Mouse (Mus musculus): ENCODE data around the gene Qsox1. TPM values are rescaled to one million over a fixed set of nuclear protein-coding genes. Genes with fewer than 3 reads are reported as not detected.

Gene Qsox1
- polyA plus RNA-seq (2014; fragmentation: Nextera tagmentation; extraction: Ambion mirVana): 9.8 and 12.5 TPM in 2 replicates

DNA sequence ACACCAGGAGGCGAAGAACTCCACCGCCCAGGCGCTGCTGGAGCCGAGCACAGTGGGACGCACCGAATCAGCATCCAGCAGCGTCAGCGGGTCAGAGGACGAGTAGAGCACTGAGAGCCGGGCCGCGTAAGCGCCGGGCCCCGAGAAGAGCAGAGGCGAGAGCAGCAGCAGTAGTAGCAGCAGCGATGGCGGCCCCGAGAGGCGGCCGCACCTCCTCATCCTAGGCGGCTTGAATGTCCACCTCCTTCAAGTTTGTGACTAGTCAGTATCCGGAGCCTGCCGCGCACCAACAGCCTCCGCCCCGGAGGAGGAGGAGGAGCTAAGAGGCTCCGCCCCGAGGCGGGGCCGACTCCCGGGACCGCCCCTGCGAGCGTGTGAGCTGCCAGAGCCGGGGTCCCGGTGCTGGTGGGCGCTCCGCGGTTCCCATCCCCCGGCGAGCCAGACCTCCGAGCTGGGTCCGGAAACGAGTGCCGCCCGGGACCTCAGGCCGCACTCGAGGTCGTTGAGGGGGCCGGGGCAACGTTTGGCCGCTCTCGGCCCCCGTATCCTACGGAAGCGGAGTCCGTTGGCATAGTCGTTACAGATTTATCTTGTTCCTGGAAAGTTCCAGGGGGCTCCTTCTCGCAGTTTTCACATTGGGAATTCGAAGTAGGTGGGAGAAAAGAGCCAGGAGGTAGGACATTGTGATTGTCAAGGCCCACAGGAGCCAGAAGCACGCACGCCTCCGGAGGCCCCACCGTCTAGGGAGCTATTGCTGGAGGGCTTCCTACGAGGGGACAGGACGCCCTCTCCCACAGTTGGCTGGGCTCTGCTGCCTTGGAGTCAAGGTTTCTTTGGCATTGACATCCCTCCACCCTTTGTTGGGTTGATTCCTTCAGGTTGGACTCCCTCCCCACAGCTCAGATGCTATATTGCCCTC is at the start of gene Qsox1:
Gene Qsox1 (minus strand): TSS at position 309 of the 919 bp plus-strand sequence.
- under 1% methylated on average over 67 of the region's 67 CpGs for WGBS
- H3K27ac ChIP-seq (ENCODE audit: low read depth, low read length): no peak within 1 kb of the TSS
- H3K27me3 ChIP-seq (ENCODE audit: control insufficient read depth, insufficient read depth, low read length): no peaks in the 10 kb centered on the region
- no peaks in the 10 kb centered on the region for H3K9me3 ChIP-seq (ENCODE audit: control insufficient read depth, low read length)
- peak; percentile 94 for ATAC-seq (ENCODE audit: low FRiP score)
- peak within 1 kb of the TSS; percentile 81 for H3K4me3 ChIP-seq (ENCODE audit: low read depth, low read length)
- DNase-seq (ENCODE audit: low spot score): peak; percentile 93
- no peaks in the 10 kb centered on the region for H3K4me1 ChIP-seq (replicated peaks; ENCODE audit: control insufficient read depth, insufficient read depth, low read length)
- H3K4me2 ChIP-seq (replicated peaks; ENCODE audit: low read depth, low read length): peak within 1 kb of the TSS; percentile 78
- no peaks in the 10 kb centered on the region for H3K36me3 ChIP-seq (ENCODE audit: control insufficient read depth, insufficient read depth, low read length)
- H3K9ac ChIP-seq (ENCODE audit: low read depth, low read length): peak within 1 kb of the TSS; percentile 77

DNA sequence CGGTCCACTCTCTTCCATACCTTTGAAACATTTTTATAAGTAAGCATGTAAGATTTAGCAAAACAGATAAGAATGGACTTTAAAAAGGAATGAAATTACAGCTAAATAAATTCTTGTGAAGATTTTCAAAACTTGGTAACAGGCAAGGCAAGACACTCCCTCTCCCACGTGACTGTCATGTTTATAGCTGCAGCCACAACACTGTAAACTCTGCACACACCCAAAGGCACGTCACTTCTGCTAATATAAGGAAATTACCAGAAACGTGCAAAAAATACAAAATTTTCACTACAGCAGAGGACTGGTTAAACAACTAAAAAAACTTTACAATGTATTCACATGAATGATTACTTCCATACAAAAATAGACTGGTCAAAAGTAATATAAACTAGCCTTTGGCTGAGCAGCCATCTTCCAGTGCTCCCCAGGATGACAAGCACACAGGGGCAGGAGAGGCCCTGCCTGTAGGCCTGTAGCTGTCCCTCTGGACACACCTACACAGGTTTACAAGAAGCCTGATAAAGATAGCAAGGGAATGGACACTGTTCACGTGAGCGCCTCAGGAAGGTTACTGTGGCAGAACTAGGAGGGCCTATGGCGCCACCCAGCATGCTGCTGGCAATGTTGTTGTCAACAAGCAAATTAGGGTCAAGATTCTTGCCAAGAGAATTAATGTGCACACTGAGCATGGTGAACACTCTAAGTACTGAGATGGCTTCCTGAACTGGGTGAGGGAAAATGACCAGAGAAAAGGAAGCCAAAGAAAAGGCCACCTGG is 42.4 kb upstream of the Qsox1 start:
- Histone ChIP-seq H3K27me3 (ENCODE audit: control insufficient read depth, insufficient read depth, low read length) (no peaks in the 10 kb centered on the region), H3K4me3 (ENCODE audit: low read depth, low read length) (no peak overlapping the region), H3K4me1 (replicated peaks; ENCODE audit: control insufficient read depth, insufficient read depth, low read length) (no peaks in the 10 kb centered on the region), H3K27ac (ENCODE audit: low read depth, low read length) (no peak overlapping the region), H3K9ac (ENCODE audit: low read depth, low read length) (no peak overlapping the region), H3K4me2 (replicated peaks; ENCODE audit: low read depth, low read length) (no peak overlapping the region), H3K9me3 (ENCODE audit: control insufficient read depth, low read length) (no peaks in the 10 kb centered on the region), H3K36me3 (ENCODE audit: control insufficient read depth, insufficient read depth, low read length) (peaks cover 2% of the 10 kb centered on the region; the same call in 1 of the 2 replicates)
- DNase-seq (ENCODE audit: low spot score): no peak
- ATAC-seq (ENCODE audit: low FRiP score): no peak
- WGBS: 86% methylated on average over 7 of the region's 7 CpGs

DNA sequence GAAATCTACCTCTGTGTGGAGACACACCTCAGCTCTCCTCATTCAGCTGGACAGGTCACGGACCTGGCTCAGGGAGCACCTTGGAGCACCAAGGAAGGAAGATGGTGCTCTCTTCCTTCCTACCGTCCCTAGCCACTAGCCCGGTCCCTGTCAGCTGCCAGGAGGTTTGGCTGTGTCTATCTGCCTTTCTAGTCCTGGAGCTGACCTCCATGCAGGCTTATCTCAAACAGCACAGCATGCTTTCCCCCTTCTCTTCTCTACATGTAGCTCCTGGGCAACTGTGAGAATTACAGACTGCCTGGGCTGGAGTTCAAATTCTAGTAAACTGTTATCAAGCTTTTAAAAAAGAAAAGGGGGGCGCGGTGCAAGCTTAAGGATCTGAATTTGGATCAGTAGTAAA is 40.3 kb upstream of the Qsox1 start:
- Histone ChIP-seq H3K9me3 (ENCODE audit: control insufficient read depth, low read length) (no peaks in the 10 kb centered on the region), H3K27ac (ENCODE audit: low read depth, low read length) (no peak overlapping the region), H3K9ac (ENCODE audit: low read depth, low read length) (no peak overlapping the region), H3K4me1 (replicated peaks; ENCODE audit: control insufficient read depth, insufficient read depth, low read length) (no peaks in the 10 kb centered on the region), H3K36me3 (ENCODE audit: control insufficient read depth, insufficient read depth, low read length) (peaks cover 2% of the 10 kb centered on the region; the same call in 1 of the 2 replicates), H3K4me2 (replicated peaks; ENCODE audit: low read depth, low read length) (no peak overlapping the region), H3K27me3 (ENCODE audit: control insufficient read depth, insufficient read depth, low read length) (no peaks in the 10 kb centered on the region), H3K4me3 (ENCODE audit: low read depth, low read length) (no peak overlapping the region)
- 97% methylated on average over 5 of the region's 5 CpGs for WGBS
- ATAC-seq (ENCODE audit: low FRiP score): no peak
- DNase-seq (ENCODE audit: low spot score): no peak

DNA sequence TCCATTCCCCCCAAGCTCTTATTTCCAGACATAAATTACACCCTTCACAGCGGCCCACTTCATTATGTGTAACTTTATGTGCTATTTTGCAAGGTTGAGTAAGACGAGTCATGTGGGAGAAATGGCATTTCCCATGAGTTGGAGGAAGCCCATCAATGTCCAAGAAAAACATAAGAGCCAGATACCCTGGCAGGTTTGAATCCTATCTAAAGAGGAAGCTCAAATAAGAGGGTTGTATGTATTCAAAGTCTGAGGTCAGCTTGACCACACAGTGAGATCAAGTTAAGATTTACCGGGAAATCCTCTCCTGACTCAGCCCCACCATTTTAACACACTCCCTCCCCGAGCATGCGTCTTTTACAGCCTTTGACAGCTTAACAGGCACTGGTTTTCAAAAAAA is 31.5 kb upstream of the Qsox1 start:
- no peaks in the 10 kb centered on the region for H3K27me3 ChIP-seq (ENCODE audit: control insufficient read depth, insufficient read depth, low read length)
- H3K36me3 ChIP-seq (ENCODE audit: control insufficient read depth, insufficient read depth, low read length): no peaks in the 10 kb centered on the region
- H3K4me1 ChIP-seq (replicated peaks; ENCODE audit: control insufficient read depth, insufficient read depth, low read length): no peaks in the 10 kb centered on the region
- H3K4me2 ChIP-seq (replicated peaks; ENCODE audit: low read depth, low read length): no peak overlapping the region
- no peak overlapping the region for H3K9ac ChIP-seq (ENCODE audit: low read depth, low read length)
- no peaks in the 10 kb centered on the region for H3K9me3 ChIP-seq (ENCODE audit: control insufficient read depth, low read length)
- H3K4me3 ChIP-seq (ENCODE audit: low read depth, low read length): no peak overlapping the region
- ATAC-seq (ENCODE audit: low FRiP score) (no peak), DNase-seq (ENCODE audit: low spot score) (no peak)
- 91% methylated on average over 5 of the region's 5 CpGs for WGBS
- H3K27ac ChIP-seq (ENCODE audit: low read depth, low read length): no peak overlapping the region

DNA sequence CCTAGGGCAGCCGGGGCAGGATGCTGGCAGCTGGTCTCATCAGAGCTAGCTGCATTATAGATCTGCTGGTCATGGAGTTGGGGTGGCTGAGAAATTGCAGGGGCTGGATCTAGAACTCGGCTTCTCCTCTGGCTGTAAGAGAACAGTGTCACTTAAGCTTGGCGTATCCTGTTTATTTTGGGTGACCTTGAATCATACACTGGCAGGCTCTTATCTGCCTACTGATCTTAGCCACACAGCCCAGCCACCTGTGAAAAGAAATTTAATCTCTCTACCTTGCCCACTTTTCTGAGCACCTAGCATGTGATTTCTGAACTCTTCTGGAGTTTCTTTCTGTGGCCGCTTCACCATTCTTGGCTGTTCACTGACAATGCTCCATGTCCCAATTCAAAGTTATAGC is 30.8 kb upstream of the Qsox1 start:
- DNase-seq (ENCODE audit: low spot score): no peak
- Histone ChIP-seq H3K36me3 (ENCODE audit: control insufficient read depth, insufficient read depth, low read length) (no peaks in the 10 kb centered on the region), H3K27me3 (ENCODE audit: control insufficient read depth, insufficient read depth, low read length) (no peaks in the 10 kb centered on the region), H3K9ac (ENCODE audit: low read depth, low read length) (no peak overlapping the region), H3K4me1 (replicated peaks; ENCODE audit: control insufficient read depth, insufficient read depth, low read length) (no peaks in the 10 kb centered on the region), H3K4me3 (ENCODE audit: low read depth, low read length) (no peak overlapping the region), H3K9me3 (ENCODE audit: control insufficient read depth, low read length) (no peaks in the 10 kb centered on the region), H3K27ac (ENCODE audit: low read depth, low read length) (no peak overlapping the region), H3K4me2 (replicated peaks; ENCODE audit: low read depth, low read length) (no peak overlapping the region)
- no peak for ATAC-seq (ENCODE audit: low FRiP score)
- WGBS: 89% methylated on average over 4 of the region's 4 CpGs

DNA sequence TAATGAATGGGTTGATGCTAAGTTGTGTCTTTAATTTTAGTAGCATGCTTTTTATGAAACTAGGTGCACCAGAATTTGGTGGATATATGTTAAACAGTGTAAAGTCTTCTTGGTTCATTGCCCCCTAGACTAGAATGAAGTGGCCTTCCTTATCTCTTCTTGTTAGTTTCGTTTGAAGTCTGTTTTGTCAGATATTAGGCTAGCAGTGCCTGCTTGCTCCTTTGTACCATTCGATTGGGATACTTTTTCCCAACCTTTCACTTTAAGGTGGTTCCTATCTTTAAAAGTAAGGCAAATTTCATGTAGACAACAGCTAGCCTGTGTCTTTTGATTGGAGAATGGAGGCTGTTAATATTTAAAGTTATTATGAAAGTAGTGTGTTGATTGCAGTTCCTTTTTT is 23.0 kb upstream of the Qsox1 start:
- Histone ChIP-seq H3K36me3 (ENCODE audit: control insufficient read depth, insufficient read depth, low read length) (no peaks in the 10 kb centered on the region), H3K9ac (ENCODE audit: low read depth, low read length) (no peak overlapping the region), H3K9me3 (ENCODE audit: control insufficient read depth, low read length) (no peaks in the 10 kb centered on the region), H3K27ac (ENCODE audit: low read depth, low read length) (no peak overlapping the region), H3K27me3 (ENCODE audit: control insufficient read depth, insufficient read depth, low read length) (no peaks in the 10 kb centered on the region), H3K4me1 (replicated peaks; ENCODE audit: control insufficient read depth, insufficient read depth, low read length) (no peaks in the 10 kb centered on the region), H3K4me2 (replicated peaks; ENCODE audit: low read depth, low read length) (no peak overlapping the region), H3K4me3 (ENCODE audit: low read depth, low read length) (no peak overlapping the region)
- 77% methylated on average over 2 of the region's 2 CpGs for WGBS
- ATAC-seq (ENCODE audit: low FRiP score) (no peak), DNase-seq (ENCODE audit: low spot score) (no peak)

DNA sequence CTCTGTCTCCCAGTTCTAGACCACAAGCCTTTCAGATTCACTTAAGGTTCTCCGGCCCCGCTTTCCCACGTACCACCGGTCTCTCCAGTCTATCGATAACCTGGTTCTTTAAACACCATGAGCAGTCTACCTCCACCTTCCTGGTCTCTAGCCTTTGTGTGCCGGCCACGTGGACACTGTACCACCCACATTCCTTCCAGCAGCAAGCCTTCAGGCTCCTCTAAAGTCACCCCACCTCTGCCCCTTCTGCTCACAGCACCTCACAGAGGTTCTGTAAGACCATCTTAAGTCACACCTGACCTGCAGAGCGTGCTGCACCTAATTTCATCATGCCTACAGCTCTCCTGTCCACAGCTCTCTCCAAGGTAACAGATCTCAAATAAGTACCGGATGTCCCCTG is 20.9 kb upstream of the Qsox1 start:
- Histone ChIP-seq H3K27me3 (ENCODE audit: control insufficient read depth, insufficient read depth, low read length) (no peaks in the 10 kb centered on the region), H3K36me3 (ENCODE audit: control insufficient read depth, insufficient read depth, low read length) (no peaks in the 10 kb centered on the region), H3K27ac (ENCODE audit: low read depth, low read length) (no peak overlapping the region), H3K4me3 (ENCODE audit: low read depth, low read length) (no peak overlapping the region), H3K9me3 (ENCODE audit: control insufficient read depth, low read length) (no peaks in the 10 kb centered on the region), H3K9ac (ENCODE audit: low read depth, low read length) (no peak overlapping the region), H3K4me2 (replicated peaks; ENCODE audit: low read depth, low read length) (no peak overlapping the region), H3K4me1 (replicated peaks; ENCODE audit: control insufficient read depth, insufficient read depth, low read length) (no peaks in the 10 kb centered on the region)
- ATAC-seq (ENCODE audit: low FRiP score) (no peak), DNase-seq (ENCODE audit: low spot score) (no peak)
- WGBS: 89% methylated on average over 9 of the region's 9 CpGs

DNA sequence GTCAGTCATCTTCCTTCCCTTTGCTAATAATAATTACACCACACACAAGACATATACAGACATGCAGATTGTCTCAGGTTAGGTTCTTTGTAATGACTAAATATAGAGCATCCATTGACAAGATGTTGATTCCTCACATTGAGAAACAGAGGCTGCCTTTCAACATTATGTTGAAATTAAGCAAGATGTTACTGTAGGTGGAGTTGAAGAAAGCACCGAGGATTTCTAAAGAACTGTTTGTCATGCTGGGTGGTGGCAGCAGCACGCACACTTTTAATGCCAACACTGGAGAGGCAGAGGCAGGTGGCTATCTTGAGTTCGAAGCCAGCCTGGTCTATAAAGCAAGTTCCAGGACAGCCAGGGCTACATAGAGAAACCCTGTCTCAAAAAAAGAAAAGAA is 19.3 kb upstream of the Qsox1 start:
- Histone ChIP-seq H3K27ac (ENCODE audit: low read depth, low read length) (no peak overlapping the region), H3K9ac (ENCODE audit: low read depth, low read length) (no peak overlapping the region), H3K4me3 (ENCODE audit: low read depth, low read length) (no peak overlapping the region), H3K4me2 (replicated peaks; ENCODE audit: low read depth, low read length) (no peak overlapping the region), H3K36me3 (ENCODE audit: control insufficient read depth, insufficient read depth, low read length) (no peaks in the 10 kb centered on the region), H3K4me1 (replicated peaks; ENCODE audit: control insufficient read depth, insufficient read depth, low read length) (no peaks in the 10 kb centered on the region), H3K9me3 (ENCODE audit: control insufficient read depth, low read length) (no peaks in the 10 kb centered on the region), H3K27me3 (ENCODE audit: control insufficient read depth, insufficient read depth, low read length) (no peaks in the 10 kb centered on the region)
- ATAC-seq (ENCODE audit: low FRiP score) (no peak), DNase-seq (ENCODE audit: low spot score) (no peak)
- WGBS: 87% methylated on average over 3 of the region's 3 CpGs

Data from hindbrain, embryonic 11.5 days (tissue).